Mouse (Mus musculus) bone marrow, adult 2 months (tissue): Measurements from ENCODE around the gene Pigw. TPM values are rescaled to one million over a fixed set of nuclear protein-coding genes. Genes with fewer than 3 reads are reported as not detected.

Experiments
- H3K27ac ChIP-seq: fragments of 200-500 bp; 2 replicates; pipeline ENCODE4 v1.5.1; 2012; ENCODE audit warnings: low read depth, mild to moderate bottlenecking, control low read depth, inconsistent platforms, low read length; ENCODE audit not compliant: control insufficient read depth, poor library complexity, insufficient read depth
- H3K4me1 ChIP-seq: fragments of 200-500 bp; 2 replicates; pipeline ENCODE4 v1.6.1; 2011; ENCODE audit warnings: low read length; ENCODE audit not compliant: control insufficient read depth, insufficient read depth
- H3K4me3 ChIP-seq: fragments of 200-500 bp; replicated peaks from 2 replicates; pipeline ENCODE3; 2011; ENCODE audit warnings: mild to moderate bottlenecking, low read depth, low read length, control low read depth; ENCODE audit not compliant: control insufficient read depth
- CTCF ChIP-seq: fragments of 200-500 bp; IDR thresholded peaks from 2 replicates; pipeline ENCODE4 v1.5.1; 2011; ENCODE audit warnings: low read length, control low read depth; ENCODE audit not compliant: control insufficient read depth, insufficient read depth
- POLR2A ChIP-seq: fragments of 200-500 bp; IDR thresholded peaks from 2 replicates; pipeline ENCODE4 v1.6.1; 2011; ENCODE audit warnings: low read depth, mild to moderate bottlenecking, control low read depth, low read length, borderline replicate concordance; ENCODE audit not compliant: control insufficient read depth
- WGBS: fragments of 180-500 bp; shearing (Covaris S2); methylation state at CpG from one replicate; pipeline ENCODE4 v1.1.7; 2018; 5-methylcytosine and 5-hydroxymethylcytosine counted together
- polyA plus RNA-seq: library from polyadenylated mRNA; stranded (reverse); fragments of >200 nt; gene quantifications from 2 replicates; pipeline ENCODE4 v1.2.4, GENCODE M21; 2011; ENCODE audit warnings: low replicate concordance; ENCODE audit not compliant: missing spikeins, insufficient read depth, insufficient read length

Gene Pigw
- polyA plus RNA-seq, 1 experiment, result 2.7 TPM

DNA sequence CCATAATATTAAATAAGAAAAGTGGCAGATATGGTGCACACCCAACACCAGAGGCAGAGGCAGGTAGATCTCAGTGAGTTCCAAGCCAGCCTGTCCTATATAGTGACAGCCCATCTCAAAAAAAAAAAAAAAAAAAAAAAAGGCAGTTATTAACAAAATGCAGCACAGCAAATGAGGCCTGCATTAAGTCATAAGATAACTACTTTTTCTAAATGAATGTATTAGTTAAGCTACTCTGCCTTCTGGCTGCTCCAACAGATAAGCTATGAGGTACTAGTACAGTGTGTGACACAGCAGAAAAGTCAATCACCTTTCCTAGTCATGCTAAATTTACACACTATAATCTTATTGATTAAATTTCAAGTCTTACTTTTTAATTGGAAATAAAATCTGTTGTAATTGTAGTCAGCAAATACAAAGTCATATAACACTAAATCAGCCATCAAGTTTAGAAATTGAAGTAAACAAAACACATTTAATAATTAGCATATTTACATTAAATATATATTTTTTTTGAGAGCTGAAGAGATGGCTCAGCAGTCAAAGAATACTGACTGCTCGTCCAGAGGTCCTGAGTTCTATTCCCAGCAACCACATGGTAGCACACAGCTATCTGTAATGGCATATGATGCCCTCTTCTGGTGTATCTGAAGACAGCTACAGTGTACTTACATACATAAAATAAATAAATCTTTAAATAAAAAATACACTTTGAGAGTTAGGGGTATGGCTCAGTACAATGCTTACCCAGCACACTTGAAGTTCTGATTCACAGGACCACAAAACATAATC, 6.8 kb downstream of the Pigw start:
- TF ChIP-seq POLR2A (no peak), CTCF (no peak)
- no peaks in the 10 kb centered on the region for H3K4me1 ChIP-seq
- H3K27ac ChIP-seq, result no peak overlapping the region
- WGBS, result 36% methylated on average over 1 of the region's 1 CpGs
- H3K4me3 ChIP-seq, result no peak overlapping the region

- no peak for TF ChIP-seq POLR2A
- no peak for TF ChIP-seq CTCF
These were observed 8.5 kb downstream of the Pigw start for GRCm38 (mm10) chr11:84871548-84872069.

GRCm38 (mm10) chr11:84871046-84871445, 9.0 kb downstream of the Pigw start:
- H3K4me3 ChIP-seq, result peak overlapping the region; percentile 87
- H3K4me1 ChIP-seq, result no peaks in the 10 kb centered on the region; the same call in 1 of the 2 replicates
- peak overlapping the region; percentile 96 for H3K27ac ChIP-seq
- TF ChIP-seq CTCF (no peak), POLR2A (no peak)
- under 1% methylated on average over 10 of the region's 10 CpGs for WGBS

More at GRCm38 (mm10) chr11:84871548-84872069, 8.5 kb downstream of the Pigw start:
- whole genome bisulfite sequencing, result 54% methylated on average over 4 of the region's 4 CpGs
- peak overlapping the region; percentile 87 for H3K4me3 ChIP-seq
- no peaks in the 10 kb centered on the region; the same call in 1 of the 2 replicates for H3K4me1 ChIP-seq
- peak overlapping the region; percentile 96; the same call in 1 of the 2 replicates for H3K27ac ChIP-seq

DNA sequence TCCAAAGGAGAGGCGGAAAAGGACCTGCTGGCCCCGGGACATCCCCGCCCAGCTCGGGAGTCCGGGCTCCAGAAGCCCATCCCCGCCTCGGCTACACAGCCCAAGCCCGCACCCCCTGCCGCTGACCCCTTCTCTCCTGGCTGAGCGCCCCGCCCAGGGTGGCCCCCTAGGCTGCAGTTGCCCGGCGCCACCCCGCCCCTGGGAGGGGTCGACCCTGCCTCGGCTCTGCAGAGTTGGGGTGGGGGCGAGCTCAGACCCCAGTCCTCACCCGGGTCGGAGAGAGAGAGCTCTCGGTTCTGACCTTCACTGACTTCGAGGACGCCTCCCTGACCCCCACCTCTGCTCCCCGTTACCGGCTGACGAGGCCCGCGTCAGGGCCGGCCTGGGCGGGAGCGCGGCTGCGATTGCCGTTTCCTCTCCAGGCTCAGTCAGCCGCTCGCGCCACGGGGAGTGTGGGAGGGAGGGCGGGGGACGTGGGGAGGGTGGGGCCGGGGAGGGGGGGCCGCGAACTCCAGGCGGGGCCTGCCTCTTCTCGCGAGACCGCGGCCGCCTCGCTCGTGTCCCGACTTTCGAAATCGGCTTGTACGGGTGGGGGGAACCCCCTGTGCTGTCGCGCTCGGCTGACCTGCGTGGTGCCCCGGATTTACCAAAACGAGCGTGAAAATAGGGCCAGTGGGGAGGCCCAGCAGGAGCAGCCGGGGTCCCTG, 9.6 kb downstream of the Pigw start, which contains the start of gene Ggnbp2:
Gene Ggnbp2, minus strand, starts transcription at position 481 of the 707 bp plus-strand sequence.
- under 1% methylated on average over 60 of the region's 62 CpGs for WGBS
- Histone ChIP-seq H3K4me1 (no peaks in the 10 kb centered on the region; the same call in 1 of the 2 replicates), H3K27ac (peak within 1 kb of the TSS; percentile 100), H3K4me3 (peak within 1 kb of the TSS; percentile 94)
- TF ChIP-seq POLR2A (peak; percentile 88), CTCF (no peak)

DNA sequence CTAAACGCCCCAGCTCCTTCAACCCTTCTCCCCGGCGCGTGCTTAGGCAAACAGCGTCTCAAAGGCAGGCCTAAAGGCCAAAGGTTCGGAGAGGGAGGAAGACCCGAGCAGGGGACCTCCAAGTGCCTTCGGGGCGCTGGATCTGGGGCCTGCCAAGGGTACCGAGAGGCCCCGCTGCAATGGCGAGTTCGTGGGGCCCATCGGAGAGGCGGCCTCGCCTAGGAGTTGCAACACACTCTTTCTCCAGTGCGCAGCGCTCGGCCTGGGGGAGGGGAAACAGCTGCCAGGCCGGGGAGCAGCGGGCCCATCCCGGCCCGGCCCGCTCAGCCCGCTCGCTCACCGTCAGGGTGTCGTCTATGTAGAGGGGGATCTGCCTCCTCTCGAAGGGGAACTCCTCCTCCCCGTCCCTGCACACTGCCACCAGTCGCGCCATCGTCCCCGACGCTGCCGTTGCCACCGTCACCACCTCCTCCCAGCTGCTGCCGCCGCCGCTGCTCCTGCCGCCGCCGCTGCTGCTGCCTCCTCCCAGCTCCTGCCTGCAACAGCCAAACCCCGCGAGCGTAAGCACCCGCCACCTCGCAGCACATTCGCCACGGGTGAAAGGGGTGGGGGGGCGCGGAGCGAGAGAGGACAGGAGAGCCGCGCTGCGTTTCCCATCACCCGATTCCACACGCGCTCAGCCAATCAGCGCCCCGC, 10.4 kb downstream of the Pigw start:
- Histone ChIP-seq H3K27ac (peak overlapping the region; percentile 99), H3K4me3 (peak overlapping the region; percentile 94), H3K4me1 (no peaks in the 10 kb centered on the region; the same call in 1 of the 2 replicates)
- WGBS, result under 1% methylated on average over 61 of the region's 61 CpGs
- TF ChIP-seq CTCF (no peak), POLR2A (peak; percentile 85)

DNA sequence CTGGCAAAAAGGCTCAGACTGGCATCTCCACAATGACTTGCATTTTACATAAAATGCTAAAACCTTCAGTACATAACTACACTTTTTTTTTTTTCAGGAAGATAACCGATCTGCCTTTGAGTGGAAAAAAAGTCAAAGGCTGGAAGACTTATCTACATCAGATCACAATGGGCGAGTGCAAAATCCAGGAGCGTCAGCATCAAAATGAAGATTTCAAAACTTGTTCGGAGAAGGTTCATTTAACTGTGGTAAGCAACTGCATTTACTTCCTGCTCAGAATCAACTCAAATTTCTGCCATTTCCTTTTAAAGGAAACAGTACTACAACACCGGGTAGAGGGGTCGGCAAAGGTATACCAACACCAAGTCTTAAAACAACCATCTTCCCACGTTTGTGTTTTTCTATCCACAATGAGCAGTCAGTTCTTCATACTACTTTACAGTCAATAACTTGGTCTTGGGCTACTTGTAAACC, 11.3 kb downstream of the Pigw start:
- Histone ChIP-seq H3K4me3 (peak overlapping the region; percentile 94), H3K27ac (no peak overlapping the region), H3K4me1 (no peaks in the 10 kb centered on the region; the same call in 1 of the 2 replicates)
- WGBS, result under 1% methylated on average over 7 of the region's 7 CpGs
- TF ChIP-seq CTCF (no peak), POLR2A (no peak)

DNA sequence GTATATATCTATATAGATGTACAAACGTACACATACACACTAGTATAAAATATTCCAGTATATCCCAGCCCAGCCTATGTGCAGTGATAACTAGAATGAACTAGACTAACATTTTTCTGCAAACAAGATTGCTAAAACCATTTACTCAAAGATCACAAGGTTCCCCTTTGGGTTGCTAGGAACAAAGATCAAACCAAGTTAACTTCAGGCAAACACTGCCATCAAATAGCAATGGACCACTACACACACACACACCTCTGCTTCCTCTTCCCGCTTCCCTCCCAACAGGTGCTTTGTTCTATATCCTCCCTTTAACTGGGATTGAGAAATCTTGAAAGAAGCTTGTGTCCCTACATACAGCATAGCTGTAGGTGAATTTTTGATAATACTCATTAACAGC, 12.5 kb downstream of the Pigw start:
- TF ChIP-seq POLR2A, result no peak
- no peak for TF ChIP-seq CTCF
- Histone ChIP-seq H3K4me3 (peak overlapping the region; percentile 42), H3K4me1 (no peaks in the 10 kb centered on the region; the same call in 1 of the 2 replicates), H3K27ac (no peak overlapping the region)
- 62% methylated on average over 2 of the region's 2 CpGs for WGBS

GRCm38 (mm10) chr11:84865268-84865667, 14.8 kb downstream of the Pigw start:
- TF ChIP-seq POLR2A (no peak), CTCF (no peak)
- H3K4me1 ChIP-seq, result no peaks in the 10 kb centered on the region; the same call in 1 of the 2 replicates
- H3K27ac ChIP-seq, result no peak overlapping the region
- no peak overlapping the region for H3K4me3 ChIP-seq
- 66% methylated on average over 2 of the region's 2 CpGs for WGBS
